Mouse (Mus musculus) CH12.LX (cell line): ENCODE measurements at regions not wholly inside any gene's neighbourhood (a gene's known extent, or its start where the extent isn't known, plus 50 kb on each side); places are given as distances from the start of the nearest gene placed in this dataset.

Experiments used
- CTCF ChIP-seq, 2 experiments: IDR thresholded peaks in 1 of 2; conservative IDR thresholded peaks in 1 of 2; 2 replicates each; pipeline ENCODE4 v1.5.1; 2011 to 2012; ENCODE audit warnings: low read depth in 2 of 2, low read length in 2 of 2, improper control_type of control experiment in 1 of 2, inconsistent platforms in 1 of 2, mild to moderate bottlenecking in 1 of 2, moderate library complexity in 1 of 2
- EP300 ChIP-seq: IDR thresholded peaks from 2 replicates; pipeline ENCODE4 v1.6.1; 2011; ENCODE audit warnings: low read length, improper control_type of control experiment
- IRF4 ChIP-seq: IDR thresholded peaks from 2 replicates; pipeline ENCODE4 v1.6.1; 2014; ENCODE audit warnings: low read depth, mild to moderate bottlenecking, inconsistent platforms, low read length, improper control_type of control experiment
- JUN ChIP-seq: IDR thresholded peaks from 2 replicates; pipeline ENCODE4 v1.6.1; 2011; ENCODE audit warnings: low read depth, mild to moderate bottlenecking, low read length, improper control_type of control experiment, moderate library complexity; ENCODE audit not compliant: insufficient read depth
- MAX ChIP-seq: IDR thresholded peaks from 2 replicates; pipeline ENCODE4 v1.6.1; 2011; ENCODE audit warnings: low read length, improper control_type of control experiment
- MEF2A ChIP-seq: IDR thresholded peaks from 2 replicates; pipeline ENCODE4 v1.6.1; 2014; ENCODE audit warnings: low read depth, mild to moderate bottlenecking, inconsistent platforms, low read length, improper control_type of control experiment, borderline replicate concordance
- POLR2A ChIP-seq: IDR thresholded peaks from 2 replicates; pipeline ENCODE4 v1.6.1; 2011; ENCODE audit warnings: low read depth, mild to moderate bottlenecking, improper control_type of control experiment, low read length
- RAD21 ChIP-seq: IDR thresholded peaks from 2 replicates; pipeline ENCODE4 v1.6.1; 2011; ENCODE audit warnings: low read depth, mild to moderate bottlenecking, low read length, improper control_type of control experiment, moderate library complexity
- SMC3 ChIP-seq: IDR thresholded peaks from 2 replicates; pipeline ENCODE4 v1.6.1; 2011; ENCODE audit warnings: low read depth, low read length, improper control_type of control experiment
- TBP ChIP-seq: conservative IDR thresholded peaks from 2 replicates; pipeline ENCODE4 v1.6.1; 2011; ENCODE audit warnings: low read depth, low read length, improper control_type of control experiment
- USF2 ChIP-seq: conservative IDR thresholded peaks from 2 replicates; pipeline ENCODE4 v1.6.1; 2011; ENCODE audit warnings: low read depth, low read length, improper control_type of control experiment
- ZMIZ1 ChIP-seq: IDR thresholded peaks from 2 replicates; pipeline ENCODE4 v1.6.1; 2012; ENCODE audit warnings: low read depth, mild to moderate bottlenecking, inconsistent platforms, low read length, improper control_type of control experiment

DNA sequence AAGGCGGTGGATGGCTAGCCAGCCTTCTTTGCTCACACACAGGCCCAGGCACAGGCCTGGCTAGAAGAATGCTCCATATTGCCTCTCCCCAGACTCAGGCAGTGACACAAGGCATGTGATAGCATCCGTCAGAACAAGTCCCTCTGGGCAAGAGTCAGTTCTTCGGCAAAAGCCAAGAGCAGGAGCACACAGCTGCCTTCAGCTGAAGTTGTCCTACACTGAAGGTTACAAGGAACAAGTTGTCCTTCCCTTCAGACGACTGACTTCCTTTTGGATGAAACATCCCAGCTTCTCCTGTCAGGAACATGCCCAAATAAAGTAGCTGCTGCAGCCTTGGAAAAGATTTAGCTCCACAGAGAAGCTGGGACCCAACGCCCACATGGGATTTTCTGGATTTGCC lies 117.1 kb downstream of the Tmem17 start:
- TF ChIP-seq ZMIZ1: no peak
- TF ChIP-seq RAD21: no peak
- TF ChIP-seq POLR2A: no peak
- TF ChIP-seq EP300: no peak
- TF ChIP-seq JUN: no peak
- TF ChIP-seq USF2: no peak
- TF ChIP-seq IRF4: no peak
- no peak for TF ChIP-seq MAX
- no peak for TF ChIP-seq CTCF (conservative IDR thresholded peaks at IDR 0.05 in 1 of 2, IDR thresholded peaks at IDR 0.05 in 1 of 2; ENCODE audit: low read depth in 2 of 2, low read length in 2 of 2)
- no peak for TF ChIP-seq TBP
- no peak for TF ChIP-seq MEF2A
- TF ChIP-seq SMC3: no peak
